Mouse (Mus musculus): ENCODE data around the gene Tgm6. TPM values are rescaled to one million over a fixed set of nuclear protein-coding genes. Genes with fewer than 3 reads are reported as not detected.

The Tgm6 gene
- total RNA-seq (2021), result under 1 TPM; 0.25 to 0.29 TPM
- long read RNA-seq, experiment 1, result 0 reads
- long read RNA-seq, experiment 2, result 0 reads

GRCm38 (mm10) chr2:130112116-130112515 is at the start of gene Tgm6:
TSS of gene Tgm6 (plus strand) at chr2:130112416.
- DNase-seq (ENCODE audit: low spot score in 2 of 2), result no peak

- DNase-seq (ENCODE audit: low spot score in 2 of 2), result peak; percentile 21 to 52
Measured at GRCm38 (mm10) chr2:130068228-130068627, 44.0 kb upstream of the Tgm6 start.

GRCm38 (mm10) chr2:130070396-130070795 is 41.8 kb upstream of the Tgm6 start:
- no peak for DNase-seq (ENCODE audit: low spot score in 2 of 2)

GRCm38 (mm10) chr2:130112804-130113203 is 588 bp downstream of the Tgm6 start:
- DNase-seq (ENCODE audit: low spot score in 2 of 2), result no peak

GRCm38 (mm10) chr2:130113379-130113778 is 1.2 kb downstream of the Tgm6 start:
- no peak for DNase-seq (ENCODE audit: low spot score in 2 of 2)

- no peak for DNase-seq (ENCODE audit: low spot score in 2 of 2)
Measured at GRCm38 (mm10) chr2:130118649-130119048, 6.4 kb downstream of the Tgm6 start.

- no peak for DNase-seq (ENCODE audit: low spot score in 2 of 2)
Measured at GRCm38 (mm10) chr2:130125279-130126059, 13.3 kb downstream of the Tgm6 start.

- DNase-seq (ENCODE audit: low spot score in 2 of 2), result no peak
Measured at GRCm38 (mm10) chr2:130126073-130126472, 13.9 kb downstream of the Tgm6 start.

GRCm38 (mm10) chr2:130129687-130130086 is 17.5 kb downstream of the Tgm6 start:
- DNase-seq (ENCODE audit: low spot score in 2 of 2), result no peak

- no peak for DNase-seq (ENCODE audit: low spot score in 2 of 2)
Measured at GRCm38 (mm10) chr2:130143011-130143410, 30.8 kb downstream of the Tgm6 start.

GRCm38 (mm10) chr2:130144703-130145324 is 32.6 kb downstream of the Tgm6 start:
- DNase-seq (ENCODE audit: low spot score in 2 of 2), result no peak

- no peak for DNase-seq (ENCODE audit: low spot score in 2 of 2)
Measured at GRCm38 (mm10) chr2:130146089-130146668, 34.0 kb downstream of the Tgm6 start.

GRCm38 (mm10) chr2:130155171-130155570 is 43.0 kb downstream of the Tgm6 start:
- DNase-seq (ENCODE audit: low spot score in 2 of 2), result no peak

GRCm38 (mm10) chr2:130155851-130156250 is 43.6 kb downstream of the Tgm6 start:
- DNase-seq (ENCODE audit: low spot score in 2 of 2), result no peak

GRCm38 (mm10) chr2:130157231-130158087 is 45.2 kb downstream of the Tgm6 start:
- no peak for DNase-seq (ENCODE audit: low spot score in 2 of 2)

- DNase-seq (ENCODE audit: low spot score in 2 of 2), result no peak
Measured at GRCm38 (mm10) chr2:130158088-130158437, 45.8 kb downstream of the Tgm6 start.

GRCm38 (mm10) chr2:130162701-130163100 is 50.5 kb downstream of the Tgm6 start:
- no peak for DNase-seq (ENCODE audit: low spot score in 2 of 2)

GRCm38 (mm10) chr2:130166311-130167214 is 54.3 kb downstream of the Tgm6 start:
- peak; percentile 60 to 72 for DNase-seq (ENCODE audit: low spot score in 2 of 2)

GRCm38 (mm10) chr2:130167861-130168260 is 55.6 kb downstream of the Tgm6 start:
- DNase-seq (ENCODE audit: low spot score in 2 of 2), result peak; percentile 42 to 67

GRCm38 (mm10) chr2:130171674-130172073 is 59.5 kb downstream of the Tgm6 start:
- no peak for DNase-seq (ENCODE audit: low spot score in 2 of 2)

All from layer of hippocampus, postnatal 14 days (tissue).